Mouse (Mus musculus): ENCODE measurements around the gene Cryba4.

The Cryba4 gene

GRCm38 (mm10) chr5:112286608-112286983 lies 34.3 kb upstream of the Cryba4 start:
- in situ Hi-C loops (cut with MboI, MseI): no loop called here

- in situ Hi-C loops (cut with MboI, MseI): no loop called here
Observed at GRCm38 (mm10) chr5:112285548-112286085, 33.3 kb upstream of the Cryba4 start.

GRCm38 (mm10) chr5:112284203-112284582 lies 31.9 kb upstream of the Cryba4 start:
- in situ Hi-C loops (cut with MboI, MseI): no loop called here

- in situ Hi-C loops (cut with MboI, MseI): no loop called here
Observed at GRCm38 (mm10) chr5:112283543-112284202, 31.4 kb upstream of the Cryba4 start.

- in situ Hi-C loops (cut with MboI, MseI): no loop called here
Observed at GRCm38 (mm10) chr5:112282780-112283482, 30.6 kb upstream of the Cryba4 start.

- in situ Hi-C loops (cut with MboI, MseI): no loop called here
Observed at GRCm38 (mm10) chr5:112282123-112282779, 29.9 kb upstream of the Cryba4 start.

GRCm38 (mm10) chr5:112281676-112282075 lies 29.4 kb upstream of the Cryba4 start:
- in situ Hi-C loops (cut with MboI, MseI): no loop called here

GRCm38 (mm10) chr5:112280863-112281660 lies 28.7 kb upstream of the Cryba4 start:
- in situ Hi-C loops (cut with MboI, MseI): no loop called here

- in situ Hi-C loops (cut with MboI, MseI): no loop called here
Observed at GRCm38 (mm10) chr5:112280151-112280550, 27.8 kb upstream of the Cryba4 start.

- in situ Hi-C loops (cut with MboI, MseI): loop anchor here (5.0 kb wide), 1 partner anchor 63 kb away; the partner anchor contains the start of genes Hps4 and Srrd
Observed at GRCm38 (mm10) chr5:112279181-112280021, 27.1 kb upstream of the Cryba4 start.

- in situ Hi-C loops (cut with MboI, MseI): loop anchor here (5.0 kb wide), 1 partner anchor 64 kb away; the partner anchor contains the start of genes Hps4 and Srrd
Observed at GRCm38 (mm10) chr5:112277906-112278470, 25.7 kb upstream of the Cryba4 start.

GRCm38 (mm10) chr5:112276907-112277348 lies 24.6 kb upstream of the Cryba4 start:
- in situ Hi-C loops (cut with MboI, MseI): loop anchor here (5.0 kb wide), 1 partner anchor 65 kb away; the partner anchor contains the start of genes Hps4 and Srrd

- in situ Hi-C loops (cut with MboI, MseI): loop anchor here (5.0 kb wide), 1 partner anchor 66 kb away; the partner anchor contains the start of genes Hps4 and Srrd
Observed at GRCm38 (mm10) chr5:112276267-112276873, 24.1 kb upstream of the Cryba4 start, which contains the start of gene Tpst2. TSS of gene Tpst2 (plus strand) at chr5:112276691.

GRCm38 (mm10) chr5:112275021-112275804 lies 22.9 kb upstream of the Cryba4 start:
- in situ Hi-C loops (cut with MboI, MseI): loop anchor here (5.0 kb wide), 1 partner anchor 67 kb away; the partner anchor contains the start of genes Hps4 and Srrd

GRCm38 (mm10) chr5:112273746-112274463 lies 21.6 kb upstream of the Cryba4 start:
- in situ Hi-C loops (cut with MboI, MseI): loop anchor here (25.0 kb wide), 1 partner anchor 1838 kb away; no protein-coding TSS in a partner anchor

- in situ Hi-C loops (cut with MboI, MseI): loop anchor here (25.0 kb wide), 1 partner anchor 1839 kb away; no protein-coding TSS in a partner anchor
Observed at GRCm38 (mm10) chr5:112272934-112273333, 20.6 kb upstream of the Cryba4 start.

GRCm38 (mm10) chr5:112270764-112271541 lies 18.6 kb upstream of the Cryba4 start:
- in situ Hi-C loops (cut with MboI, MseI): loop anchor here (25.0 kb wide), 1 partner anchor 1841 kb away; no protein-coding TSS in a partner anchor

Data from T-helper 1 cell (primary cell).